Comparison of ENCODE assay signal across 8 mouse cellular contexts in the genomic region with DNA sequence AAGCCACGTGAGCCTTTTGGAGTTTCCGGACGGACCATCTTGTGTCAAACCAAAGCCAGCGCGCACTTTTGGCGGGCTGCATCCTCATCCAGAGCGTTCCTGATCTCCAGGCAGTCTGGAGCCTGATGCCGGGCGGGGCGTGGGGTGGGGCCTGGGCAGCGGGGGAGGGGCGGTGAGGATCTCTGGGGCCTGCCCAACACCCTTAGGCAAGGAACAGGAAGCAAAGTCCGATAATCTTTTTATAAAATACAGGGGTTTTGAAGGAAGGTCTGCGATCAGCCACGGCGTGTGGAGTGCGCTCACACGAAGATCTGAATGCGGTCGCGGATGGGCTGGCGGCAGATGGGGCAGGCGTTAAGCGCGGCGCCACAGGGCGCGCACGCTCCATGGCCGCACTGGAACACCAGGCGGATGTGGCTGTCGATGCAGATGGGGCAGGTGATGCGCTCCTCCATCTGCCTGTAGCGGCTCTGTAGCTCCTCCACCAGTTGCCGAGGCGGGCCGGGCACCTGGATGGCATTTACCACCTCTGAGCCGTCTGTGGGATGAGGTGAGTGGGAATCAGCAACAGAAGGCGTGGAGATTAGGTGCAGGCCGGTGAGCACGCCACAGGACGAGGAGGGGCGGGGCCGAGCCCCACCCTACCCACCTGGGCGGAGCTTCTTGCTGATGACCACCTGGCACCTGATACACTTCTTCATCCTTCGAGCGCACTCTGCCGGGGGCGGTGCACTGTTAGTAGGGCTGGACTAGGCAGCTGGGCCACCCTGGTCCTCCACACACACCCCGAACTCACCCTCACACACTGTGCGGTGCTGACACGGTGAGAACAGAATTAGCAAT. TPM values are rescaled to one million over a fixed set of nuclear protein-coding genes. Genes with fewer than 3 reads are reported as not detected.
DNase-seq lines count a peak whose midpoint lies in the region; ATAC-seq and TF ChIP-seq lines count a peak whose summit lies in the region.

No protein-coding gene starts in this region.

- H3K27ac ChIP-seq in heart, postnatal 0 days (ENCODE audit: low read depth): peak overlapping the region; percentile 27; the same call in 1 of the 2 replicates
- H3K27ac ChIP-seq in limb, embryonic 12.5 days: no peak overlapping the region
- peak overlapping the region; percentile 59 for H3K27ac ChIP-seq in midbrain, embryonic 10.5 days (replicated peaks)

- peaks cover 26% of the 10 kb centered on the region for H3K27me3 ChIP-seq in heart, postnatal 0 days (ENCODE audit: control insufficient read depth, insufficient read depth, low read length)
- H3K27me3 ChIP-seq in limb, embryonic 12.5 days: peaks cover 68% of the 10 kb centered on the region
- H3K27me3 ChIP-seq in midbrain, embryonic 10.5 days (ENCODE audit: low read depth, poor library complexity, severe bottlenecking): peaks cover 77% of the 10 kb centered on the region

- no peak for TF ChIP-seq CTCF in heart, postnatal 0 days (IDR thresholded peaks at IDR 0.05; ENCODE audit: low read depth)

- 4% methylated on average over 50 of the region's 52 CpGs for WGBS in heart, postnatal 0 days
- 1% methylated on average over 52 of the region's 52 CpGs for WGBS in limb, embryonic 12.5 days
- WGBS in midbrain, embryonic 10.5 days: 2% methylated on average over 52 of the region's 52 CpGs

- peak; percentile 23 to 65 for DNase-seq in spleen, postnatal 4 days (ENCODE audit: low spot score in 2 of 2)
- DNase-seq in spleen, adult 12 weeks (ENCODE audit: low spot score): no peak
- DNase-seq in embryo, embryonic 10 days (ENCODE audit: low spot score): peak; percentile 65
- peak; percentile 36 for DNase-seq in heart, postnatal 0 days (ENCODE audit: low spot score)
- peak; percentile 63 for DNase-seq in midbrain, embryonic 10.5 days (ENCODE audit: low spot score)
- peak; percentile 37 for DNase-seq in testis, postnatal 14 days (ENCODE audit: low spot score)
- DNase-seq in right cerebral cortex, adult 2 months (ENCODE audit: low spot score in 2 of 2): no peak

- TF ChIP-seq EP300 in heart, postnatal 0 days (IDR thresholded peaks at IDR 0.05; ENCODE audit: low read depth): no peak

- peaks cover 41% of the 10 kb centered on the region for H3K4me1 ChIP-seq in heart, postnatal 0 days (ENCODE audit: control insufficient read depth, insufficient read depth)
- H3K4me1 ChIP-seq in limb, embryonic 12.5 days (replicated peaks): peaks cover 36% of the 10 kb centered on the region
- H3K4me1 ChIP-seq in midbrain, embryonic 10.5 days: peaks cover 37% of the 10 kb centered on the region

- peak; percentile 14 for ATAC-seq in heart, postnatal 0 days (ENCODE audit: insufficient read depth, low read depth)
- ATAC-seq in limb, embryonic 12.5 days (ENCODE audit: insufficient number of reproducible peaks, insufficient read depth, low FRiP score, low TSS enrichment, low read depth): peak; percentile 32

- peaks cover 27% of the 10 kb centered on the region for H3K36me3 ChIP-seq in heart, postnatal 0 days (replicated peaks; ENCODE audit: control insufficient read depth, insufficient read depth, low read length)
- H3K36me3 ChIP-seq in limb, embryonic 12.5 days: peaks cover 60% of the 10 kb centered on the region
- peaks cover 52% of the 10 kb centered on the region for H3K36me3 ChIP-seq in midbrain, embryonic 10.5 days

- H3K4me2 ChIP-seq in heart, postnatal 0 days (ENCODE audit: low read depth, low read length): peak overlapping the region; percentile 66
- H3K4me2 ChIP-seq in limb, embryonic 12.5 days: peak overlapping the region; percentile 93

- H3K4me3 ChIP-seq in heart, postnatal 0 days (ENCODE audit: low read depth, low read length): peak overlapping the region; percentile 53
- peak overlapping the region; percentile 50 for H3K4me3 ChIP-seq in limb, embryonic 12.5 days (replicated peaks)
- H3K4me3 ChIP-seq in midbrain, embryonic 10.5 days: peak overlapping the region; percentile 59

- H3K9me3 ChIP-seq in heart, postnatal 0 days (replicated peaks; ENCODE audit: control insufficient read depth, low read length): no peaks in the 10 kb centered on the region
- H3K9me3 ChIP-seq in limb, embryonic 12.5 days: no peaks in the 10 kb centered on the region
- no peaks in the 10 kb centered on the region for H3K9me3 ChIP-seq in midbrain, embryonic 10.5 days (replicated peaks)

- 0 out of 2 replicates have a peak overlapping the region, but pooled peaks have one; percentile 32 for H3K9ac ChIP-seq in heart, postnatal 0 days (replicated peaks; ENCODE audit: low read depth, low read length)
- H3K9ac ChIP-seq in limb, embryonic 12.5 days (replicated peaks): peak overlapping the region; percentile 72

RNA-seq across cellular contexts. Expression of gene Mmp23, which starts 1.5 kb away (rescaled TPM):
- total RNA-seq in heart, postnatal 0 days (2014; rRNA removed; ENCODE audit: low replicate concordance): 66.6 and 76.6 TPM in 2 replicates
- 49.8 and 49.9 TPM in 2 replicates for polyA plus RNA-seq in heart, postnatal 0 days (2015; fragmentation: Nextera tagmentation; extraction: Ambion mirVana)
- 16.0 and 16.3 TPM in 2 replicates for polyA plus RNA-seq in limb, embryonic 12.5 days (2016; fragmentation: Nextera tagmentation; extraction: Ambion mirVana)
- 4.7 TPM in 2 replicates for polyA plus RNA-seq in midbrain, embryonic 10.5 days (2016; fragmentation: Nextera tagmentation; extraction: Ambion mirVana)

RNA-seq across cellular contexts. Expression of gene Gm10563, which starts 9.5 kb away (rescaled TPM):
- total RNA-seq in heart, postnatal 0 days (2014; rRNA removed; ENCODE audit: low replicate concordance): not detected in 2 replicates
- polyA plus RNA-seq in heart, postnatal 0 days (2015; fragmentation: Nextera tagmentation; extraction: Ambion mirVana): not detected in 2 replicates
- not detected in 2 replicates for polyA plus RNA-seq in limb, embryonic 12.5 days (2016; fragmentation: Nextera tagmentation; extraction: Ambion mirVana)
- not detected in 2 replicates for polyA plus RNA-seq in midbrain, embryonic 10.5 days (2016; fragmentation: Nextera tagmentation; extraction: Ambion mirVana)

RNA-seq across cellular contexts. Expression of gene Mib2, which starts 14.3 kb away (rescaled TPM):
- 27.3 and 30.4 TPM in 2 replicates for total RNA-seq in heart, postnatal 0 days (2014; rRNA removed; ENCODE audit: low replicate concordance)
- 9.9 and 12.1 TPM in 2 replicates for polyA plus RNA-seq in heart, postnatal 0 days (2015; fragmentation: Nextera tagmentation; extraction: Ambion mirVana)
- 36.5 and 37.2 TPM in 2 replicates for polyA plus RNA-seq in limb, embryonic 12.5 days (2016; fragmentation: Nextera tagmentation; extraction: Ambion mirVana)
- 22.0 and 22.5 TPM in 2 replicates for polyA plus RNA-seq in midbrain, embryonic 10.5 days (2016; fragmentation: Nextera tagmentation; extraction: Ambion mirVana)

RNA-seq across cellular contexts. Expression of gene Cdk11b, which starts 30.0 kb away (rescaled TPM):
- total RNA-seq in heart, postnatal 0 days (2014; rRNA removed; ENCODE audit: low replicate concordance): 8.7 and 15.3 TPM in 2 replicates
- polyA plus RNA-seq in heart, postnatal 0 days (2015; fragmentation: Nextera tagmentation; extraction: Ambion mirVana): 36.8 TPM in 2 replicates
- 78.4 and 82.4 TPM in 2 replicates for polyA plus RNA-seq in limb, embryonic 12.5 days (2016; fragmentation: Nextera tagmentation; extraction: Ambion mirVana)
- 79.6 and 82.3 TPM in 2 replicates for polyA plus RNA-seq in midbrain, embryonic 10.5 days (2016; fragmentation: Nextera tagmentation; extraction: Ambion mirVana)

RNA-seq across cellular contexts. Expression of gene Fndc10, which starts 39.5 kb away (rescaled TPM):
- 4.1 and 9.7 TPM in 2 replicates for total RNA-seq in heart, postnatal 0 days (2014; rRNA removed; ENCODE audit: low replicate concordance)
- 1.8 and 2.1 TPM in 2 replicates for polyA plus RNA-seq in heart, postnatal 0 days (2015; fragmentation: Nextera tagmentation; extraction: Ambion mirVana)
- polyA plus RNA-seq in limb, embryonic 12.5 days (2016; fragmentation: Nextera tagmentation; extraction: Ambion mirVana): 9.3 and 11.2 TPM in 2 replicates
- polyA plus RNA-seq in midbrain, embryonic 10.5 days (2016; fragmentation: Nextera tagmentation; extraction: Ambion mirVana): 0.98 and 1.1 TPM in 2 replicates

Comparison
In these comparisons a context has a peak if more than half of its experiments do, and no peak if none do; other contexts are left out.
1. DNase-seq: peak in spleen, postnatal 4 days (2 of 2), embryo, embryonic 10 days (single experiment), heart, postnatal 0 days (single experiment), midbrain, embryonic 10.5 days (single experiment) and testis, postnatal 14 days (single experiment); none in spleen, adult 12 weeks (single experiment) and right cerebral cortex, adult 2 months (0 of 2).
2. Peak in every context shown above with its lines, with median percentiles within 50 percentile points of each other: H3K4me3 ChIP-seq.